In the genomic region with DNA sequence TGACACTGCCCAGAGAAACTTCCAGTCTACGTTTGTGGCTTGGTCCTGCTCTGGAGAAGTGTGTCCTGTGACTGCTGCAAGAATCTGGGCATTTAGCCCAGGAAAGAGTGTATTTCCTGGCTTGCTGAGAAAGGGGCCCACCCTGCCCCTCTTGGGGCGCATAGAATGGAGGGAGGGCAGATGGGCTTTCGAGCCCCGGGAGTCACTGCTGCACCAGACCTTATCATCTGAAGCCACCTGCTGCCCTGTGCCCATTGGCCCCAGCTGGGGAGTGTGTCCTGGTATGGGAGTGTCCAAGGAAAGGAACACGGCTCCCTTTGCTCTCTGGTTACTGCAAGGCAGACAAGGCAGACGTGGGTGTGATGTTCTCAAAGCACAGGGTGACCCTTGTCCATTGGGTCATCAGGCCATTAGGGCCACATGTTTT, we compare ENCODE assay signal across 9 mouse cellular contexts. TPM values are rescaled to one million over a fixed set of nuclear protein-coding genes. Genes with fewer than 3 reads are reported as not detected.
DNase-seq lines count a peak whose midpoint lies in the region; ATAC-seq and TF ChIP-seq lines count a peak whose summit lies in the region.
"Had no signal": no experiment of that assay in that cellular context is flagged by ENCODE, and none has a peak within 500 bp of the region (broad histone marks: within the 10 kb centered on the region; RNA-seq: fewer than 3 reads in every experiment).

No protein-coding gene starts in this region.

- peak; percentile 30 for DNase-seq in gastrocnemius, adult 18-20 months (ENCODE audit: low spot score)
- DNase-seq in gastrocnemius, postnatal 36 days = no peak
- DNase-seq in heart, adult 18-20 months = peak; percentile 70 to 81
- peak; percentile 75 for DNase-seq in lung, postnatal 25 days (ENCODE audit: low spot score)
- no peak for DNase-seq in left cerebral cortex, adult 2 months (ENCODE audit: extremely low spot score in 1 of 2, low spot score in 2 of 2)
- no peak for DNase-seq in retina, postnatal 1 day

- peaks cover 31% of the 10 kb centered on the region for H3K4me1 ChIP-seq in kidney, embryonic 14.5 days (ENCODE audit: control insufficient read depth, insufficient read depth, low read length)
- H3K4me1 ChIP-seq in midbrain, embryonic 15.5 days = peaks cover 12% of the 10 kb centered on the region

- H3K4me2 ChIP-seq in kidney, embryonic 14.5 days (replicated peaks; ENCODE audit: low read depth, low read length) = no peak overlapping the region
- H3K4me2 ChIP-seq in midbrain, embryonic 15.5 days = no peak overlapping the region

- intact Hi-C loops in gastrocnemius, postnatal 36 days (cut with DNase I) = no loop called here
- intact Hi-C loops in left cerebral cortex, adult 2 months (cut with DNase I) = no loop called here

- TF ChIP-seq CTCF in left cerebral cortex, adult 2 months (IDR thresholded peaks at IDR 0.05) = no peak

- H3K9ac ChIP-seq in kidney, embryonic 14.5 days (ENCODE audit: low read depth, low read length) = no peak overlapping the region
- no peak overlapping the region for H3K9ac ChIP-seq in midbrain, embryonic 15.5 days

- no peaks in the 10 kb centered on the region for H3K9me3 ChIP-seq in kidney, embryonic 14.5 days (ENCODE audit: control insufficient read depth, low read length)
- no peaks in the 10 kb centered on the region for H3K9me3 ChIP-seq in midbrain, embryonic 15.5 days

- peak overlapping the region; percentile 14; the same call in 1 of the 2 replicates for H3K27ac ChIP-seq in kidney, embryonic 14.5 days (ENCODE audit: low read depth, low read length)
- H3K27ac ChIP-seq in left cerebral cortex, adult 2 months = no peak overlapping the region
- no peak overlapping the region for H3K27ac ChIP-seq in midbrain, embryonic 15.5 days

- H3K4me3 ChIP-seq in kidney, embryonic 14.5 days (ENCODE audit: low read length) = no peak overlapping the region
- no peak overlapping the region for H3K4me3 ChIP-seq in left cerebral cortex, adult 2 months
- no peak overlapping the region for H3K4me3 ChIP-seq in midbrain, embryonic 15.5 days

- ATAC-seq in kidney, embryonic 14.5 days (ENCODE audit: low FRiP score, low TSS enrichment) = peak; percentile 55
- ATAC-seq in midbrain, embryonic 15.5 days (replicated peaks) = no peak

- 18% methylated on average over 6 of the region's 6 CpGs for WGBS in kidney, embryonic 14.5 days
- WGBS in midbrain, embryonic 15.5 days = 51% methylated on average over 6 of the region's 6 CpGs

- H3K36me3 ChIP-seq in kidney, embryonic 14.5 days (ENCODE audit: control insufficient read depth, insufficient read depth, low read length) = no peaks in the 10 kb centered on the region
- no peaks in the 10 kb centered on the region for H3K36me3 ChIP-seq in midbrain, embryonic 15.5 days (replicated peaks)

- no peaks in the 10 kb centered on the region for H3K27me3 ChIP-seq in kidney, embryonic 14.5 days (ENCODE audit: control insufficient read depth, insufficient read depth, low read length)
- H3K27me3 ChIP-seq in midbrain, embryonic 15.5 days (replicated peaks) = no peaks in the 10 kb centered on the region
- H3K27me3 ChIP-seq: CH12.LX had no signal

RNA-seq across cellular contexts. Expression of gene Nek6, which starts 19.5 kb away (rescaled TPM):
- total RNA-seq in gastrocnemius, adult 18-20 months (2021) = 10 to 100 TPM; 11.5 to 14.0 TPM
- total RNA-seq in gastrocnemius, postnatal 36 days (2021) = 10 to 100 TPM in 1 of 2 experiments, 1 to 10 TPM in 1; 6.9 to 11.2 TPM
- 1 to 10 TPM; 2.6 to 4.7 TPM for total RNA-seq in heart, adult 18-20 months (2021)
- 56.9 and 75.9 TPM in 2 replicates for polyA plus RNA-seq in kidney, embryonic 14.5 days (2014; fragmentation: Nextera tagmentation; extraction: Ambion mirVana)
- 10 to 100 TPM; 28.2 to 29.4 TPM for total RNA-seq in left cerebral cortex, adult 2 months (2021)
- 56.0 and 66.1 TPM in 2 replicates for polyA plus RNA-seq in midbrain, embryonic 15.5 days (2015; fragmentation: Nextera tagmentation; extraction: Ambion mirVana)

Comparison
In these comparisons a context has a peak if more than half of its experiments do, and no peak if none do; other contexts are left out.
1. DNase-seq: peak in gastrocnemius, adult 18-20 months (single experiment), heart, adult 18-20 months (2 of 2) and lung, postnatal 25 days (single experiment); none in gastrocnemius, postnatal 36 days (0 of 2), left cerebral cortex, adult 2 months (0 of 2) and retina, postnatal 1 day (single experiment).